ENCODE assay signal across 11 mouse cellular contexts in genomic region chr16:35302441-35303280, GRCm38 (mm10).
DNase-seq lines count a peak whose midpoint lies in the region; ATAC-seq and TF ChIP-seq lines count a peak whose summit lies in the region.
"Had no signal": no experiment of that assay in that cellular context is flagged by ENCODE, and none has a peak within 500 bp of the region (broad histone marks: within the 10 kb centered on the region; RNA-seq: fewer than 3 reads in every experiment).

No protein-coding gene starts in this region.

- H3K27ac ChIP-seq in neural tube, embryonic 15.5 days (replicated peaks): no peak overlapping the region
- no peak overlapping the region for H3K27ac ChIP-seq in neural tube, embryonic 11.5 days (ENCODE audit: low read depth, low read length)
- H3K27ac ChIP-seq in thymus, adult 2 months (ENCODE audit: control insufficient read depth, insufficient read depth, low read length): no peak overlapping the region
- no peak overlapping the region for H3K27ac ChIP-seq in forebrain, embryonic 16.5 days (ENCODE audit: low read length)

- 50% methylated on average over 7 of the region's 7 CpGs for WGBS in neural tube, embryonic 15.5 days
- WGBS in neural tube, embryonic 11.5 days: 52% methylated on average over 7 of the region's 7 CpGs
- 74% methylated on average over 7 of the region's 7 CpGs for WGBS in thymus, adult 2 months
- WGBS in forebrain, embryonic 16.5 days: 44% methylated on average over 7 of the region's 7 CpGs

- TF ChIP-seq CTCF in thymus, adult 2 months (IDR thresholded peaks at IDR 0.05; ENCODE audit: borderline replicate concordance, control insufficient read depth, extremely low read depth, insufficient read depth, low read length, poor library complexity): no peak

- H3K9ac ChIP-seq in neural tube, embryonic 15.5 days (replicated peaks): no peak overlapping the region
- H3K9ac ChIP-seq in neural tube, embryonic 11.5 days (ENCODE audit: low read length): no peak overlapping the region
- no peak overlapping the region for H3K9ac ChIP-seq in forebrain, embryonic 16.5 days (replicated peaks; ENCODE audit: low read depth, low read length)

- TF ChIP-seq POLR2A in thymus, adult 2 months (IDR thresholded peaks at IDR 0.05; ENCODE audit: control insufficient read depth, extremely low read depth, insufficient read depth, low read length, poor library complexity): no peak

- peak; percentile 60 for DNase-seq in heart, adult 11 months
- no peak for DNase-seq in heart, postnatal 25 days (ENCODE audit: low spot score)
- peak; percentile 45 for DNase-seq in neural tube, embryonic 10.5 days (ENCODE audit: extremely low spot score, low spot score)
- peak; percentile 69 for DNase-seq in embryo, embryonic 11 days
- peak; percentile 38 for DNase-seq in neural tube, embryonic 11.5 days (ENCODE audit: low spot score)
- DNase-seq in thymus, adult 2 months: no peak
- DNase-seq: midbrain, embryonic 14.5 days; spleen, adult 18-20 months had no signal

- ATAC-seq in neural tube, embryonic 15.5 days (ENCODE audit: low FRiP score): no peak
- ATAC-seq in neural tube, embryonic 11.5 days (ENCODE audit: insufficient read depth, low FRiP score, low TSS enrichment): no peak
- ATAC-seq in forebrain, embryonic 16.5 days: no peak
- ATAC-seq: CD4-positive, CD25-positive, alpha-beta regulatory T cell, adult 4 months had no signal

- intact Hi-C loops in heart, postnatal 25 days (cut with DNase I): no loop called here

- H3K27me3 ChIP-seq in neural tube, embryonic 15.5 days (replicated peaks): no peaks in the 10 kb centered on the region
- H3K27me3 ChIP-seq in neural tube, embryonic 11.5 days (ENCODE audit: control insufficient read depth, insufficient read depth, low read length): no peaks in the 10 kb centered on the region
- no peaks in the 10 kb centered on the region for H3K27me3 ChIP-seq in thymus, adult 2 months (ENCODE audit: control insufficient read depth, insufficient read depth, low read length)
- H3K27me3 ChIP-seq in forebrain, embryonic 16.5 days (replicated peaks; ENCODE audit: control insufficient read depth, insufficient read depth, low read length): no peaks in the 10 kb centered on the region

- no peak overlapping the region for H3K4me2 ChIP-seq in neural tube, embryonic 15.5 days
- no peak overlapping the region for H3K4me2 ChIP-seq in neural tube, embryonic 11.5 days (ENCODE audit: low read depth)
- no peak overlapping the region for H3K4me2 ChIP-seq in forebrain, embryonic 16.5 days (ENCODE audit: low read length)

- no peaks in the 10 kb centered on the region for H3K9me3 ChIP-seq in neural tube, embryonic 15.5 days (replicated peaks)
- no peaks in the 10 kb centered on the region for H3K9me3 ChIP-seq in neural tube, embryonic 11.5 days (ENCODE audit: control insufficient read depth, low read length)
- H3K9me3 ChIP-seq in forebrain, embryonic 16.5 days (ENCODE audit: control insufficient read depth, low read length): no peaks in the 10 kb centered on the region

- peaks cover 49% of the 10 kb centered on the region for H3K36me3 ChIP-seq in neural tube, embryonic 15.5 days
- peaks cover 2% of the 10 kb centered on the region; the same call in 1 of the 2 replicates for H3K36me3 ChIP-seq in neural tube, embryonic 11.5 days (ENCODE audit: control insufficient read depth, insufficient read depth, low read length)
- no peaks in the 10 kb centered on the region for H3K36me3 ChIP-seq in thymus, adult 2 months (ENCODE audit: control insufficient read depth, insufficient read depth, low read length)
- 0 out of 2 replicates have a peak, but pooled peaks cover 8% of the 10 kb centered on the region for H3K36me3 ChIP-seq in forebrain, embryonic 16.5 days (ENCODE audit: control insufficient read depth, insufficient read depth)

- H3K4me1 ChIP-seq in neural tube, embryonic 15.5 days: no peaks in the 10 kb centered on the region
- H3K4me1 ChIP-seq in neural tube, embryonic 11.5 days (ENCODE audit: control insufficient read depth, insufficient read depth, low read length): no peaks in the 10 kb centered on the region
- no peaks in the 10 kb centered on the region for H3K4me1 ChIP-seq in thymus, adult 2 months (replicated peaks; ENCODE audit: control insufficient read depth, insufficient read depth, low read length)
- H3K4me1 ChIP-seq in forebrain, embryonic 16.5 days (replicated peaks; ENCODE audit: control insufficient read depth, insufficient read depth, low read length): no peaks in the 10 kb centered on the region

- no peak overlapping the region for H3K4me3 ChIP-seq in neural tube, embryonic 15.5 days (replicated peaks)
- H3K4me3 ChIP-seq in neural tube, embryonic 11.5 days (ENCODE audit: low read depth, low read length): no peak overlapping the region
- no peak overlapping the region for H3K4me3 ChIP-seq in thymus, adult 2 months (ENCODE audit: control insufficient read depth, insufficient read depth, low read length)
- no peak overlapping the region for H3K4me3 ChIP-seq in forebrain, embryonic 16.5 days (replicated peaks; ENCODE audit: low read length)

Comparison
In these comparisons a context has a peak if more than half of its experiments do, and no peak if none do; other contexts are left out.
1. DNase-seq: peak in heart, adult 11 months (single experiment), neural tube, embryonic 10.5 days (single experiment), embryo, embryonic 11 days (single experiment) and neural tube, embryonic 11.5 days (single experiment); none in heart, postnatal 25 days (single experiment) and thymus, adult 2 months (single experiment).